Mouse (Mus musculus) left cerebral cortex, adult 11 months (tissue): ENCODE data around the gene Scai.
"Not testable (repeated sequence)": the region's sequence is repeated elsewhere in the genome, so short reads cannot be mapped to it uniquely, and the experiment has no call there.

ENCODE experiments used
- DNase-seq: peaks from one replicate; pipeline ENCODE4 v3.0.0; 2022; ENCODE audit warnings: low spot score

Scai gene

GRCm38 (mm10) chr2:39129526-39130326 lies 60.8 kb downstream of the Scai start:
- peak; percentile 18 for DNase-seq

- DNase-seq, result no peak
Observed at GRCm38 (mm10) chr2:39124167-39124566, 66.4 kb downstream of the Scai start.

- no peak for DNase-seq
Observed at GRCm38 (mm10) chr2:39121137-39121536, 69.4 kb downstream of the Scai start.

GRCm38 (mm10) chr2:39116583-39116982 lies 74.0 kb downstream of the Scai start:
- no peak for DNase-seq

- no peak for DNase-seq
Observed at GRCm38 (mm10) chr2:39114093-39114492, 76.4 kb downstream of the Scai start.

GRCm38 (mm10) chr2:39110514-39110913 lies 80.0 kb downstream of the Scai start:
- DNase-seq, result no peak

GRCm38 (mm10) chr2:39109712-39110111 lies 80.8 kb downstream of the Scai start:
- DNase-seq, result not testable (repeated sequence)

GRCm38 (mm10) chr2:39099951-39100350 lies 90.6 kb downstream of the Scai start:
- not testable (repeated sequence) for DNase-seq

- no peak for DNase-seq
Observed at GRCm38 (mm10) chr2:39097993-39098392, 92.5 kb downstream of the Scai start.

- DNase-seq, result no peak
Observed at GRCm38 (mm10) chr2:39091966-39092365, 98.6 kb downstream of the Scai start.

- no peak for DNase-seq
Observed at GRCm38 (mm10) chr2:39082706-39083105, 107.8 kb downstream of the Scai start.

- no peak for DNase-seq
Observed at GRCm38 (mm10) chr2:39070666-39071065, 119.9 kb downstream of the Scai start.

- DNase-seq, result no peak
Observed at GRCm38 (mm10) chr2:39069096-39069495, 121.4 kb downstream of the Scai start.

GRCm38 (mm10) chr2:39065400-39065987 lies 125.0 kb downstream of the Scai start, which contains the start of gene Golga1:
TSS of gene Golga1 (minus strand) at chr2:39065541.
- DNase-seq, result peak; percentile 81

GRCm38 (mm10) chr2:39064687-39065399 lies 125.7 kb downstream of the Scai start:
- DNase-seq, result no peak

GRCm38 (mm10) chr2:39048515-39048914 lies 142.0 kb downstream of the Scai start:
- DNase-seq, result no peak

GRCm38 (mm10) chr2:39040215-39040614 lies 150.3 kb downstream of the Scai start:
- no peak for DNase-seq

GRCm38 (mm10) chr2:39031611-39032010 lies 158.9 kb downstream of the Scai start:
- no peak for DNase-seq

GRCm38 (mm10) chr2:39020004-39020403 lies 170.5 kb downstream of the Scai start:
- DNase-seq, result no peak

- no peak for DNase-seq
Observed at GRCm38 (mm10) chr2:39016581-39016980, 174.0 kb downstream of the Scai start.
